Mouse (Mus musculus): ENCODE results near the gene Pgbd1. TPM values are rescaled to one million over a fixed set of nuclear protein-coding genes. Genes with fewer than 3 reads are reported as not detected.
"Not testable (repeated sequence)": the region's sequence is repeated elsewhere in the genome, so short reads cannot be mapped to it uniquely, and the experiment has no call there.

Gene Pgbd1
- total RNA-seq (2014; fragmentation: Nextera tagmentation) (2.8 and 4.3 TPM in 2 replicates), total RNA-seq (2017) (4.5 and 6.1 TPM in 2 replicates)

DNA sequence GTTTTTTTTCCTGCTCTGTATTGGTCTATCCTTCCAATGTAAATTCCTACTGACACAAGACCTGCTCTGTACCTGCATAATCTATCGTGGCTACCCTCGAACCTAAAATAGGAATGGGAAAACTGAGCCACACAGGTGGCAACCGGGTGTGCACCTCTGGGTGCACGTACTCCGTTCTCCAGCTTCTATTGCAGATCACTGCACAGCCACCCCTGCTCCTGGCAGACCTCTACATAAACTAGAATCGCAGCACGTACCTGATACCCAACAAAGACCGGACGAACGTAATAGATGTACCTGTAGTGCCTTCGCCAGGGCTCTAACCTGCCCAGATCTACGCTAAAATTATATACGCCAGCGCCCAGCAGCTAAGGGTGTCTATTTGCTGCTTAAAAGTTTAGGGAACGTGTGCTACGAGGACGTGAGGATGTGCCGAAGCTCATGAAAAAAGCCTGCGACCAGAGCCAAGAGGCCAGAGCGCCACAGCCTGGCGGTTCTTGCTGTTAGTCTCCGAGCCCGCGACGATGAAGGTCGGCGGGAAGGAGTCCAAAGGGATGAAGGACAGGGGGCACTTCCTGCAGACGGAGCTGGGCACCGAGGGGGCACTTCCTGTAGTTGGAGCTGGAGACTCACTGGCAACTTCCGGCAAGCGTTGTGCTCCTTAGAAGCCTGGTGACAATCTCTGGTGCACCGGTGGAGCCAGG is at the start of gene Pgbd1:
TSS of gene Pgbd1 (minus strand) at position 556 of the 704 bp plus-strand sequence.
- peak; percentile 98 for ATAC-seq (replicated peaks; ENCODE audit: low FRiP score, low TSS enrichment, poor library complexity, severe bottlenecking)

DNA sequence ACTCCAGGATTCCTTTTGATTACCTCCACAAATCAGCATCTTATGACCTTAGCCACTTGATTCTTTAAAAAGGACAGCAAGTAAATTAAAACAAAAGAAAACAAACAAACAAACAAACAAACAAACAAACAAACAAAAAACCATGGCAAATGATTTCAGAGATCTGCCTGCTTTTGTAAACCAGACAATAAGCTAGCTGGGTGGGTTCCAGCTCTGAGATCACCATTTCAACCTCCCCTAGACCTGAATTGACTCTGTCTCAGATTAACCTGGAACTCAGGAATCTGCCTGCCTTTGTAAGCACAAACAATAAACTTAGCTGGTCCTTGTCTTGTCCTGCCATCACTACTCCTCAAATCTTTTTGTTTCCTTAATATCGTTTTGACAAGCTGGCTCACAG is 46.0 kb upstream of the Pgbd1 start:
- no peak for ATAC-seq (replicated peaks; ENCODE audit: low FRiP score, low TSS enrichment, poor library complexity, severe bottlenecking)

DNA sequence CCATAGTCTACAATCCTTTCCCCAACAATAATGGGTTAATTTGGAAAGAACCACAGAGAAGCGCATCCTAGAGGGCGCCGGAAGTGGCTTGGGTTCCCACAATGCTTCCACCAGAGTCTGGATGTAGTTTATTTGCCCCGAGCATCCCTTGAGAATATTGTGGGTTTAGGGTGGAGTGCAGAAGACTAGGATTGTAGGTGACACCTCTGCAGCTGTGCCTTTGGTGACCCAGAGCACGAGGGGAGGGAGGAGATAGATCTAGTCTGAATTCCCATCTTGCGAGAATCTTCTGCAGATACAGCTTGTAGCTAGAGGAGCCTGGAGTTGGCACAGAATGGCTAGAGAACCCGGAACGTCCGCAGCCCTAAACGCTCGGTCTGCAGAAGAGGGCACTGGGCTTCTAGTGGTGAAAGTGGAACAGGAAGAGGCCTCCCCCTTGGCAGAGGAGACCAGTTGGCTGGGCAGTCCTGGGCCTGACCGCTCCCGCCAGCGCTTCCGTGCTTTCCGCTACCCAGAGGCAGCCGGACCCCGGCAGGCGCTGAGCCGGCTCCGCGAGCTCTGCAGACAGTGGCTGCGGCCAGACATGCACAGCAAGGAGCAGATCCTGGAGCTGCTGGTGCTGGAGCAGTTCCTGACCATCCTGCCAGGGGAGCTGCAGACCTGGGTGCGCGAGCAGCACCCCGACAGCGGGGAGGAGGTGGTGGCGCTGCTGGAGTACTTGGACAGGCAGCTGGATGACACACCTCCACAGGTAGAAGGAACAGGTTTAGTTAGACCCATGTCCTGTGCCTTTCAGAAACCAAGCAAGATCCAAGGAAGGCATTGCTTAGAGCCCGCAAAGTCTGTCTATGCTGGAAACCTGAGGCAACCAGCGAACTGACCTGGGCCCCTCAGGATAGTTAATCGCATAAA is 38.2 kb upstream of the Pgbd1 start, which contains the start of the genes Zkscan4 and Gm10065:
TSS of gene Zkscan4 (plus strand) at position 149 of the 912 bp plus-strand sequence.
TSS of gene Gm10065 (minus strand) at position 683 of the 912 bp plus-strand sequence.
- ATAC-seq (replicated peaks; ENCODE audit: low FRiP score, low TSS enrichment, poor library complexity, severe bottlenecking), result peak; percentile 52

DNA sequence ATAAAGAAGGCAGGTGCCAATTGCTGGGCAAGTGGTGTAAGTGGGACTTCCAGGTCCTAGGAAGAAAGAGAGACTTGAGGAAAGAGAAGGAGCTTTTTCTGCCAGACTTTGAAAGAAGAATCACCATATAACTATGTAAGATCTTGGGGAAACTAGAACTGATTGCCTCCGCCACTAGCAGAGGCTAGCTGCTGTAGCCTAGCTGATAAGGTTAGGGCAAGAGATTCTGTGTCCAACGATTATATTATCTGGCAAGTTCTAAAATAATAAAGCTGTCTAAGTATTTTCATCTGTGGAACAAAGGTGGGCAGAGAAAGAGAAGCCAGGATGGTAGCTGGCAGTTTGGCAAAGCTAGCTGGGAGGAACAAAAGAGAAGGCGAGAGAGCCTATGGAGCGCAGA is 31.6 kb upstream of the Pgbd1 start:
- peak; percentile 17; the same call in 1 of the 2 replicates for ATAC-seq (replicated peaks; ENCODE audit: low FRiP score, low TSS enrichment, poor library complexity, severe bottlenecking)

DNA sequence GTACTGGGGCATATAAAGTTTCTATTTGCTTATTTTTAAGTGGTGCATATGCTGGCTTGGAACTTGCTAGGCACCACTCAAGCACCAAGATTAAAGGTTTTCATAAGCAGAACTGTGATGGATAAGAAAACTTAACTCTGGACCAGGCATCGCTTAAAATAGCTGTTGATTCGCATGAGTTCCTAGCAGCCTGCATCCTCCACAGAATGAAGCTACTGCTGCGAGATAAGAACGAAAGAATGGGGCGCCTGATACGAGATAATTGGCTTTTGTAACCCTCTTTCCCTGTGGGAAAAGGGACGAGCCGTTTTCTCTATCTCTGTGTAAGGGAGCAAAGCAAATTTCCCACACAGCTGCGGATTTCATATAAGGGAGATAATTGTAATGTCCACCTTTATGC is 28.2 kb upstream of the Pgbd1 start:
- ATAC-seq (replicated peaks; ENCODE audit: low FRiP score, low TSS enrichment, poor library complexity, severe bottlenecking), result no peak

DNA sequence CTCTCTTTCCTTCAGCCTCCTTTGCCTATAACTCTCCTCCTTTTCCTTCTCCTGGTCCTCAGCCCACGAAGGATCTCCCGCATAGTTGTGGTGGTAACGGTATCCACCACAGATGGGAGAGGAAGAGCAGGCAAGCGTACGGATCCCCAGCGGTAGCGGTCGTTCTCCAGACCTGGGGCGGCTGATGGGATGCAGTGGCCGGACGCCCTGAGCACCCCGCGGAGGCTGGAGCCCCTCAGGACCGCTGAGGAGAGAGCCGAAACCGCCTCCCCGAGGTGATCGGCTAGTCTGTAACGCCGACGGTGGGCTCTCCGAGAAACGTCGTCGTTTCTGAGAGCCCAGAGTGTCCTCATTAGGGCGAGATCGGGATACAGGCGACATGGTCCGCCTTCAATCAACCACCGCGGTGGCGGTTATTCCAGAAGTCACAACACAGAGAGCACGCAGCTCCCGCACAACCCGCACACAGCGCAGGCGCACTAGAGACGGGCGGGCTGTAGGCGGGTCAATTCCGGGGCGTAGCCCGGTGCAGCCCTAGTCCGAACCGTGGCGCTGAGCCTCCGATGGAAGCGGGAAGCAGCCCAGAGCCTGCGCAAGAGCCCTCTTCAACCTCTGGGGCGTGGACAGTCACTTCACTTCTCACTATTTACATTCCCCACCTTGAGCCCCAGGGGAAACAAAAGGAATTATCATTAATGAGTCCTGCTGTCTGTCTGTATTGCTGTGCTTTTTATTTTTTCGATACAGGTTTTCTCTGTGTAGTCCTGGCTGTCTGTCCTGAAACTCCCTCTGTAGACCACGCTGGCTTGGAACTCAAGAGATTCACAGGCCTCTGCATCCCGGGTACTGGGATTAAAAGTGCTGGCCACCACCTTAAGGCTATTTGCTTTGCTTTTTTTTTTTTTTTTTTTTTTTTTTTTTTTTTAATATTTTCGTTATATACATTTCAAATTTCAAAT is 27.5 kb upstream of the Pgbd1 start, which contains the start of gene Nkapl:
TSS of gene Nkapl (minus strand) at position 449 of the 959 bp plus-strand sequence.
- ATAC-seq (replicated peaks; ENCODE audit: low FRiP score, low TSS enrichment, poor library complexity, severe bottlenecking), result peak; percentile 97

DNA sequence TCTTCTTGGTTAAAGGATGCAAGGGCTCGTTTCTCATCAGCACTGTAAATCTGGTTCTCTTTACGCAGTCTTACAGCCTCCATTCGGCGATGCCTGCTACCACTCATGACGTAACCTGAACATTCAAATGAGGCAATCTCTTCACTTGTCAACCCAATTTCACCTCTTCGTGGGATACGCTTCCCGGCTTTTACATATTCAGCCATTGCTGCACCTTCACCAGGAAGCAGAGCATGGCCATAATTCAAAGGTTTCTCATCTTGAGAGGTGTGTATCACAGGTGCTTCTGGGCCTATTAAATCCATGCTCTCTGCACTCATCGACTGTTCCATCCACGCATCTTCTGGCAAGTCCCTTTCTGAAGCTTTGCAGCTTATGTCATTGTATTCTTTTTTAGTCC is 26.5 kb upstream of the Pgbd1 start:
- ATAC-seq (replicated peaks; ENCODE audit: low FRiP score, low TSS enrichment, poor library complexity, severe bottlenecking), result no peak

DNA sequence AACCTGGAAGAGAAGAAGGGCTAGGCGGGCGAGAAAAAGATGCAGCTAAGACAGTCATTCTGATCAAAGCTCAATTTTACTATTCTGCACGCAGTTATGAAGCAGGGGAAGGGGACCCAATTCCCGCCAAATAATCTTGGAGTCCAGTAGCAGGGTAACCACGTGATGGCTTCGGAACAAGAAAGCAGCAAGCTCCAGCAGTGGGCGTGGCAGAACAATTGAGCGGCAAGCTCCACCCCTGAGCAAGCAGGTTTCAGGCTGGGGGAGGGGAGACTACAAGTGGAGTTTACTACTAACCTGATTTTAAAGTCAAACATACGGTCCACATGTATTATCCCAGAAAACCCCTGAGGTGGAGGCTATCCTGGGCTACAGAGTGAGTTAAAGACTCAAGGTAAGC is 21.7 kb upstream of the Pgbd1 start:
- not testable (repeated sequence) for ATAC-seq (replicated peaks; ENCODE audit: low FRiP score, low TSS enrichment, poor library complexity, severe bottlenecking)

DNA sequence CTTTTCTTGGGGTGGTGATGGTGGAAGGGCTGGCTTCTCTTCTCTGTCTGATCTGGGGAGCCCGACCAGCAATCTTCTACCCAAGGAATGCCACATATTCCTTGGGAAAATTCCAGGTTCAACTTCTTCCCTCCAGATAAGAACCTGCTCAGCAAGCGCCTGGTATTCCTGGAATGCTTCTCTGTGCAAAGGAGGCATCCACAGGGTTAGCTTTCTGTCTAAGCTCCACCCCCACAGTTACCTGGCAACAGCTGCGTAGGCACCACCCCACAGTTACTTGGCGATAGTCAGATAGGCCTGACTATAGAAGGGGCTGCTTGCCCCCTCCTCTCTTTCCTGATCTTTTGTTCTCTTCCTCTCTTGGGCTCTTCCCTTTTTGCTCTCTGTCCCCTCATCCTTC is 15.5 kb upstream of the Pgbd1 start:
- ATAC-seq (replicated peaks; ENCODE audit: low FRiP score, low TSS enrichment, poor library complexity, severe bottlenecking), result no peak

DNA sequence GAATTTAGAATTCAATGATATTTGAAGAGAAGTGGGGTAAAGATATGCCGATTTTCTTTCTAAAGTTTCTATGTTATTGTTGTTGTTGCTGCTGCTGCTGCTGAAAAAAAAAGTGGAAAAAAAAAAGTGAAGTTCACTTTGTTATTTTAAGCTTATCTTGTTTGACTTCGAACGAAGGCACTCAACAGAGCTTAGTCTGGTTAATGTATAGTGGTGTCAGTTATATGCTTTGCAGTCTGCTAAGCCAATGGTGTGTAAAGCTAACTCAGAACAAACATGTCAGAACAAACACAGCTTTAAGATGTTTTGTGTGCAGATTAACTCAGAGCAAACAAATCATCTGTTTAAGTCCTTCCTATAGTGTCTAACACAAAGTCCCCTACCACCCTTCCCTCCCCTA is 13.3 kb upstream of the Pgbd1 start:
- ATAC-seq (replicated peaks; ENCODE audit: low FRiP score, low TSS enrichment, poor library complexity, severe bottlenecking), result no peak

DNA sequence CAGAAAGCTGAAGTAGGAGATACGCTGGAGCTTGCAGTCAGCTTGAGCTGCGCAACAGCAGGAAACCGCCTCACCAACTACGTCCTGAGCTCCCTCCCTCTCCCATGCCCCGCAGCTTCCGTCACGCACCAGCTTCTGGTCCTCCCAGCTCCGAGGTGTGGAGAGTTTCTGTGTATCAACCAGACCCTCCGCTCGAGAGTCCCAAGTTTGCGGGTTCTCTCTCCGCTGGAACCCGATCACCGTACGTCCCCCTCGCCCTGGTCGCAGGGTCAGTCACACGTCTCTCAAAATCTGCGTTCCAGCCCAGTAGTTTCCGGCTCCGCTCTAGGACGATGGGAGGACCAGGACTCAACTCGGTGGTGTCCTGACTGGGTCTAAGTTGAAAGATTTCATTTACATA is 12.6 kb upstream of the Pgbd1 start, which contains the start of gene Zscan26:
TSS of gene Zscan26 (minus strand) at position 282 of the 400 bp plus-strand sequence.
- ATAC-seq (replicated peaks; ENCODE audit: low FRiP score, low TSS enrichment, poor library complexity, severe bottlenecking), result peak; percentile 96

DNA sequence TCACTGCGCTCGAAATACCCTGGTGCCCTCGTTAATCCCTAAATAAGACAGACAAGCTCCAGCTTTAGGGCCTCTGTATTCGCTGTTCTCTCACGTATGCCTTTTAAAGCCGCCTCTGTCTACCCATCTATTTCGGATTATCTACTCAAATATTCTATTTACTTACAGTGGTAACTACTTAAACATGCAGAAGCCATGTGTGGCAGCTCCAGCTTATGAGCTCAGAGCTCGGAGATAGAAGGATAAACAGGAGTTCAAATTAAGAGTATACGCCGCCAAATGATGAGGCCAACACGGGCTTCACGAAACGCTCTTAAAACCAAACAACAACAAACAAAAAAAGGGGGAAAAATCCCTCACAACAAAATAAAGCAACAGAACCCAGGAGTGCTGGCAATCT is 12.2 kb upstream of the Pgbd1 start:
- ATAC-seq (replicated peaks; ENCODE audit: low FRiP score, low TSS enrichment, poor library complexity, severe bottlenecking), result peak; percentile 35

DNA sequence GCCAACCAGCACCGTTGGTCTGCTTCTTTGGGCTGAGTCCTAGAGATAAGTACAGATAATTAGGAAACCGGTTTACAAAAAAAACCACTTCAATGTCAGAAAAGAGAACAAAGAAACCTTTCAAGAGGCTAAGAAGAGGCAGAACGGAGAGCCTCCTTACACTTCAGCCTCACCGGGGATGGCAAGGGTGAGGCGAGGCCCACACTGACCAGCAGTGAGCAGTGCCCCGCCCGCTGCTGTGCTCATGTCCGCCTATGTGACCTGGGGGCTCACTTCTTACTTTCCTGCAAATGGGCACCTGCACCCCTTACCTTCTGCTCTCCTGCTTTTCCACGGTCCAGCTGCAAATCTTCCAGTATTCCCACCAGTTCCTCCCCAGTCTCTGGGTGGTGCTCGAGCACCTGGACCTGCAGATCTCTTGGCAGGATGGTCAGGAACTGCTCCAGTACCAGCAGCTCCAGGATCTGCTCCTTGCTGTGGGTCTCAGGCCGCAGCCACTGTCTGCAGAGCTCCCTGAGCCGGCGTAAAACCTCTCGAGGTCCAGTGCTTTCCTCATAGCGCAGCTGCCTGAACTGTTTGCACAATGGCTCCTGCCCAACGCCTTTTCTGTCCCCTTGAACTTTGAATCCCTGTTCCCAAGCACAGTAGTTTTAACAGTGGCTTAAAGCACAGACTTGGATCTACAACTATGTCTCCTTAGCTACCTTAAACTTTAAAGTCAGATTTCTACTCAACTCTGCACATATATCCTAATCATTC is 7.2 kb upstream of the Pgbd1 start:
- ATAC-seq (replicated peaks; ENCODE audit: low FRiP score, low TSS enrichment, poor library complexity, severe bottlenecking), result no peak

DNA sequence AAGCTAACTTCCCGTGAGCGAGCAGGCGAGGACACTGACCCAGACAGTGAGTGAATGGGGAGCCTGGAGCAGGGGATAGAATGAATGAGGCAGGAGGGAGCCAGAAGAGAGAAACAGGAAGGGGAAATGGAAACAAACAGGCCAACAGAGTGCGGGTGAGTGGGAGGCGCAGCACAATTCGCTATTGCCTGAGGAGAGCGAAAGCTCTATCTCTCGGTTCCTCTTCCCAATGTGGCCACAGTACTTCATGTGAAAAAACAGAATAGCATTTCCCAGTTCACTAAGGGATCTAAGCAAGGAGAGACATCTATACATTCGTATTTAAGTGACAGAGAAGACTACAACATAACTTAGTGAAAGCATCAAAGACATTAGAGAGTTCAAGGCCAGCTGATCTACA is 5.9 kb upstream of the Pgbd1 start:
- no peak for ATAC-seq (replicated peaks; ENCODE audit: low FRiP score, low TSS enrichment, poor library complexity, severe bottlenecking)

DNA sequence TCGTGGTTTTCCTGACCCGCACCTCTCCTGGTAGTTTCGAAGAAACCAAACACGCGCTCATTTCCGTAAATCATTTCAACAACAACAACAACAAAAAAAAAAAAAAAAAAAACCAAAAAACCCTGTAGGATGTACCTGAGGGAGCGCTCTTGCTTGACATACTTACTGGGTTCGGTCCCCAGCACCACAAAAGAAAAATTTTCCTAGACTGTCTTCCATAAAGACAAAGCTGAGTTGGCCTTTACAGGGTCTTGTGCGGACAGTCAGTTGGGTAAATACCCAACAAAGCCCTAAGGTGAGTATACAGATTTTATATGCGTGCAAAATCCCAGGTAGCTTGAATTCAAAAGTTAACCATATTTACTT is 332 bp upstream of the Pgbd1 start:
- ATAC-seq (replicated peaks; ENCODE audit: low FRiP score, low TSS enrichment, poor library complexity, severe bottlenecking), result no peak

DNA sequence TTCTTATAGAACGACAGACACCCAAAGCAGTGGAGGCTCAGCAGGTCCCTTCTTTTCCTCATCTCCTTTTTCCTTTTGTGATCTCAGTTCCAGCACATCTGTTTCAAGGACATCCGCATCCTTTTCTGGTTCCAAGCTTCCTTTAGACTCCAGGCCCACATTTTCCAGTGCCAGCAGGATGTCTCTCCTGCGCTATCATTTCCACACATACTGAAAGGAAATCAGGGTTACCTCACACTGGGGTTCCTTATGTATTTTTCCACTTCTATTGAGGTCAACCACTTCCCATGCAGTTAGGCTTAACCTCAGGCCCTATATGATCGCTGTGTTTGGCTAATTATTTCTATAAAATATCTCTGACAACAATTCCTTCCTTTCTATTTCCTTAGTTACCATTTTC is 5.4 kb downstream of the Pgbd1 start:
- no peak for ATAC-seq (replicated peaks; ENCODE audit: low FRiP score, low TSS enrichment, poor library complexity, severe bottlenecking)

DNA sequence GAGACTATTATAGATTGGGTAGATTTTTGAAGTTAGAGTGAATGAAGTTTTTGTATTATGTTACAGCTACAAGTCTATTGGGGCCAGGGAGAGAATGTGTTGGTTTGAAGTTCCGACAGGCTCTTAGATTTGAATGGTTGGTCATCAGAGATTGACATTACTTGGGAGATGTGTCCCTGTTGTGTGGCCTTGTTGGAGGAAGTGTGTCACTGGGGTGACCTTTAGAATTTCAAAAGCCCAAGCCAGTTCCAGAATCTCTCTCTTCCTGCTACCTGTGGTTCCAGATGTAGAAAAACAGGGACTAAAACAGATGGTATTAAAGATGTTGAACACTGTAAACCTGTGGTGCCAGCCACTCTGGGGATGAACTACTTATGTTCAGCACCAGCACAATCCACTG is 13.2 kb downstream of the Pgbd1 start:
- ATAC-seq (replicated peaks; ENCODE audit: low FRiP score, low TSS enrichment, poor library complexity, severe bottlenecking), result no peak

DNA sequence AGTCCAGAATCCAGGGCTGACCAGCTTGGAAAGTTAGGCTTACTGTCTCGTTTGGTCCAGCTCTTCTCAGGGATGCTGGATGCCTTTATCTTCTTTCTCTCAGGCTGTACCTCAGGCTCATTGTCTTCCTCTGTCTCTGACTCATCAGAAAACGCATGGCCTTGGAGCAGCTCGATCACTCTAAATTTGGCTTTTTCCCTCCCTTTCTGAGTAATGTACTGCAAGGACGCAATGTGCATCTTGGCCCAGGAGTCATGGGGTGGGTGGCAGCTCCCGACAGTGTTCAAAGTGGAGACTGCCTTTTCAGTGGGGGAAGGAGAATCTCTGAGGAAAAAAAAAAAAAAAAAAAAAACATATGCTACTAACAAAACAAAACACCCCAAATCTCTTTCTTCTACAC is 17.6 kb downstream of the Pgbd1 start:
- no peak for ATAC-seq (replicated peaks; ENCODE audit: low FRiP score, low TSS enrichment, poor library complexity, severe bottlenecking)

DNA sequence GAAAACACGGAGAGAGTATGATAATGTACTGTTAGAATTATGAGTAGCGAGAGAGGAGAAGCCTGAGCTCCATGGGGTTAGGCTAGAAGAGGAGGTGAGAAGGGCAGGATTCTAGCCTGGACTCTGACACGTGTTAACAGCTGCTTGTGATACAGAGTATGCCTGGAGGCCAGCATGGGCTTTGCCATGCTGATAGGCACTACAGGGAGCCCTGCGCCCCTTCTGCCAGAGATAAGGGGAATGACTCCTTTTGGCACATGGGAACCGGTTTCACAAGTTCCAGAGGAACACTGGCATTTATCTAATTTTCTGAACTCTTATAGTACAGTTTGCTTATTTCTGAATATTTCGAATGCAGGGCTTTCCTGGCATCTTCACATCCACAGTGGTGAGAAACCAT is 22.0 kb downstream of the Pgbd1 start:
- ATAC-seq (replicated peaks; ENCODE audit: low FRiP score, low TSS enrichment, poor library complexity, severe bottlenecking), result peak; percentile 96
